Mouse (Mus musculus): Measurements from ENCODE around the gene Tfdp2. TPM values are rescaled to one million over a fixed set of nuclear protein-coding genes. Genes with fewer than 3 reads are reported as not detected.
A peak's percentile ranks its signal among the peaks of the same experiment; 100 is the strongest.

The Tfdp2 gene
- polyA plus RNA-seq, 1 experiment: 17.0 TPM

- H3K36me3 ChIP-seq (ENCODE audit: control insufficient read depth, insufficient read depth, low read length): no peaks in the 10 kb centered on the region
- no peaks in the 10 kb centered on the region for H3K27me3 ChIP-seq (ENCODE audit: control insufficient read depth, insufficient read depth, low read length)
- DNase-seq (ENCODE audit: low read depth in 1 of 2, low spot score in 2 of 2): no peak
- 71% methylated on average over 6 of the region's 6 CpGs for WGBS
- no peaks in the 10 kb centered on the region for H3K4me1 ChIP-seq (ENCODE audit: control insufficient read depth, insufficient read depth, insufficient read length)
- H3K4me3 ChIP-seq (ENCODE audit: extremely low read depth, insufficient read depth, insufficient read length): no peak overlapping the region
- TF ChIP-seq POLR2A (IDR thresholded peaks at IDR 0.05; ENCODE audit: low read depth, low read length): no peak
- TF ChIP-seq CTCF (IDR thresholded peaks at IDR 0.05; ENCODE audit: extremely low read depth, insufficient read depth, insufficient read length, insufficient replicate concordance): no peak
- H3K27ac ChIP-seq (ENCODE audit: insufficient read depth, low read length): no peak overlapping the region
Measured at GRCm38 (mm10) chr9:96266793-96267558, 70.9 kb downstream of the Tfdp2 start.

- H3K27me3 ChIP-seq (ENCODE audit: control insufficient read depth, insufficient read depth, low read length): no peaks in the 10 kb centered on the region
- H3K4me1 ChIP-seq (ENCODE audit: control insufficient read depth, insufficient read depth, insufficient read length): no peaks in the 10 kb centered on the region
- DNase-seq (ENCODE audit: low read depth in 1 of 2, low spot score in 2 of 2): no peak
- H3K36me3 ChIP-seq (ENCODE audit: control insufficient read depth, insufficient read depth, low read length): no peaks in the 10 kb centered on the region
- H3K27ac ChIP-seq (ENCODE audit: insufficient read depth, low read length): no peak overlapping the region
- 82% methylated on average over 1 of the region's 1 CpGs for WGBS
- no peak overlapping the region for H3K4me3 ChIP-seq (ENCODE audit: extremely low read depth, insufficient read depth, insufficient read length)
- TF ChIP-seq CTCF (IDR thresholded peaks at IDR 0.05; ENCODE audit: extremely low read depth, insufficient read depth, insufficient read length, insufficient replicate concordance): no peak
- no peak for TF ChIP-seq POLR2A (IDR thresholded peaks at IDR 0.05; ENCODE audit: low read depth, low read length)
Measured at GRCm38 (mm10) chr9:96267559-96267948, 71.5 kb downstream of the Tfdp2 start.

GRCm38 (mm10) chr9:96269726-96270125, 73.7 kb downstream of the Tfdp2 start:
- Histone ChIP-seq H3K36me3 (ENCODE audit: control insufficient read depth, insufficient read depth, low read length) (no peaks in the 10 kb centered on the region), H3K4me1 (ENCODE audit: control insufficient read depth, insufficient read depth, insufficient read length) (no peaks in the 10 kb centered on the region), H3K27me3 (ENCODE audit: control insufficient read depth, insufficient read depth, low read length) (no peaks in the 10 kb centered on the region), H3K27ac (ENCODE audit: insufficient read depth, low read length) (no peak overlapping the region), H3K4me3 (ENCODE audit: extremely low read depth, insufficient read depth, insufficient read length) (no peak overlapping the region)
- TF ChIP-seq POLR2A (IDR thresholded peaks at IDR 0.05; ENCODE audit: low read depth, low read length) (no peak), CTCF (IDR thresholded peaks at IDR 0.05; ENCODE audit: extremely low read depth, insufficient read depth, insufficient read length, insufficient replicate concordance) (no peak)
- WGBS: 96% methylated on average over 2 of the region's 2 CpGs
- no peak for DNase-seq (ENCODE audit: low read depth in 1 of 2, low spot score in 2 of 2)

- H3K27ac ChIP-seq (ENCODE audit: insufficient read depth, low read length): no peak overlapping the region
- H3K27me3 ChIP-seq (ENCODE audit: control insufficient read depth, insufficient read depth, low read length): no peaks in the 10 kb centered on the region
- no peak overlapping the region for H3K4me3 ChIP-seq (ENCODE audit: extremely low read depth, insufficient read depth, insufficient read length)
- peaks cover 1% of the 10 kb centered on the region for H3K36me3 ChIP-seq (ENCODE audit: control insufficient read depth, insufficient read depth, low read length)
- TF ChIP-seq POLR2A (IDR thresholded peaks at IDR 0.05; ENCODE audit: low read depth, low read length): no peak
- TF ChIP-seq CTCF (IDR thresholded peaks at IDR 0.05; ENCODE audit: extremely low read depth, insufficient read depth, insufficient read length, insufficient replicate concordance): no peak
- no peaks in the 10 kb centered on the region for H3K4me1 ChIP-seq (ENCODE audit: control insufficient read depth, insufficient read depth, insufficient read length)
- DNase-seq (ENCODE audit: low read depth in 1 of 2, low spot score in 2 of 2): no peak
Measured at GRCm38 (mm10) chr9:96275543-96275942, 79.5 kb downstream of the Tfdp2 start.

GRCm38 (mm10) chr9:96281497-96281896, 85.4 kb downstream of the Tfdp2 start:
- TF ChIP-seq POLR2A (IDR thresholded peaks at IDR 0.05; ENCODE audit: low read depth, low read length) (no peak), CTCF (IDR thresholded peaks at IDR 0.05; ENCODE audit: extremely low read depth, insufficient read depth, insufficient read length, insufficient replicate concordance) (no peak)

GRCm38 (mm10) chr9:96282082-96282481, 86.0 kb downstream of the Tfdp2 start:
- Histone ChIP-seq H3K4me3 (ENCODE audit: extremely low read depth, insufficient read depth, insufficient read length) (no peak overlapping the region), H3K36me3 (ENCODE audit: control insufficient read depth, insufficient read depth, low read length) (no peaks in the 10 kb centered on the region), H3K27ac (ENCODE audit: insufficient read depth, low read length) (no peak overlapping the region), H3K4me1 (ENCODE audit: control insufficient read depth, insufficient read depth, insufficient read length) (no peaks in the 10 kb centered on the region), H3K27me3 (ENCODE audit: control insufficient read depth, insufficient read depth, low read length) (no peaks in the 10 kb centered on the region)
- DNase-seq (ENCODE audit: low read depth in 1 of 2, low spot score in 2 of 2): no peak
- 82% methylated on average over 3 of the region's 3 CpGs for WGBS
- no peak for TF ChIP-seq POLR2A (IDR thresholded peaks at IDR 0.05; ENCODE audit: low read depth, low read length)
- TF ChIP-seq CTCF (IDR thresholded peaks at IDR 0.05; ENCODE audit: extremely low read depth, insufficient read depth, insufficient read length, insufficient replicate concordance): no peak

More at GRCm38 (mm10) chr9:96281497-96281896, 85.4 kb downstream of the Tfdp2 start:
- DNase-seq (ENCODE audit: low read depth in 1 of 2, low spot score in 2 of 2): no peak
- Histone ChIP-seq H3K4me3 (ENCODE audit: extremely low read depth, insufficient read depth, insufficient read length) (no peak overlapping the region), H3K4me1 (ENCODE audit: control insufficient read depth, insufficient read depth, insufficient read length) (no peaks in the 10 kb centered on the region), H3K27me3 (ENCODE audit: control insufficient read depth, insufficient read depth, low read length) (no peaks in the 10 kb centered on the region), H3K27ac (ENCODE audit: insufficient read depth, low read length) (no peak overlapping the region), H3K36me3 (ENCODE audit: control insufficient read depth, insufficient read depth, low read length) (no peaks in the 10 kb centered on the region)
- WGBS: 62% methylated on average over 3 of the region's 3 CpGs

GRCm38 (mm10) chr9:96284916-96285315, 88.8 kb downstream of the Tfdp2 start:
- WGBS: 37% methylated on average over 1 of the region's 1 CpGs
- H3K27ac ChIP-seq (ENCODE audit: insufficient read depth, low read length): no peak overlapping the region
- H3K27me3 ChIP-seq (ENCODE audit: control insufficient read depth, insufficient read depth, low read length): no peaks in the 10 kb centered on the region
- peak in 1 of 2 experiments; percentile 2 for DNase-seq (ENCODE audit: low read depth in 1 of 2, low spot score in 2 of 2)
- 0 out of 2 replicates have a peak, but pooled peaks cover 1% of the 10 kb centered on the region for H3K36me3 ChIP-seq (ENCODE audit: control insufficient read depth, insufficient read depth, low read length)
- no peak overlapping the region for H3K4me3 ChIP-seq (ENCODE audit: extremely low read depth, insufficient read depth, insufficient read length)
- TF ChIP-seq POLR2A (IDR thresholded peaks at IDR 0.05; ENCODE audit: low read depth, low read length): no peak
- no peak for TF ChIP-seq CTCF (IDR thresholded peaks at IDR 0.05; ENCODE audit: extremely low read depth, insufficient read depth, insufficient read length, insufficient replicate concordance)
- no peaks in the 10 kb centered on the region for H3K4me1 ChIP-seq (ENCODE audit: control insufficient read depth, insufficient read depth, insufficient read length)
